Mouse (Mus musculus) gastrocnemius, postnatal 14 days (tissue): Measurements from ENCODE around the gene Nudt7. TPM values are rescaled to one million over a fixed set of nuclear protein-coding genes. Genes with fewer than 3 reads are reported as not detected.

Source experiments
- DNase-seq: peaks from one replicate; pipeline ENCODE4 v3.0.0; 2021; ENCODE audit warnings: mixed read lengths
- intact Hi-C: fragments of 180-260 bp; cut with DNase I; formaldehyde crosslinking; loops from one replicate; pipeline ENCODE4 v1.15.1; 2025; ENCODE audit warnings: low total_unique reads
- total RNA-seq, 2 experiments: library from RNA; stranded (reverse); gene quantifications; 2 replicates each; pipeline ENCODE4 v1.2.3; 2021

Gene Nudt7
- total RNA-seq, 2 experiments from 2014 or later, result 25.2 to 27.2 TPM

- intact Hi-C loops, result no loop called here
- DNase-seq, result no peak
Measured at GRCm38 (mm10) chr8:114137181-114137580, 3.8 kb downstream of the Nudt7 start.

- DNase-seq, result no peak
- intact Hi-C loops, result no loop called here
Measured at GRCm38 (mm10) chr8:114140437-114140836, 7.1 kb downstream of the Nudt7 start.

- DNase-seq, result no peak
- intact Hi-C loops, result no loop called here
Measured at GRCm38 (mm10) chr8:114142199-114142598, 8.8 kb downstream of the Nudt7 start.

- intact Hi-C loops, result no loop called here
- DNase-seq, result peak; percentile 24
Measured at GRCm38 (mm10) chr8:114143645-114144290, 10.4 kb downstream of the Nudt7 start.

GRCm38 (mm10) chr8:114153311-114154045 lies 20.1 kb downstream of the Nudt7 start:
- DNase-seq, result no peak
- intact Hi-C loops, result no loop called here

GRCm38 (mm10) chr8:114158586-114158985 lies 25.2 kb downstream of the Nudt7 start:
- no peak for DNase-seq
- intact Hi-C loops, result no loop called here

GRCm38 (mm10) chr8:114159666-114160065 lies 26.3 kb downstream of the Nudt7 start:
- intact Hi-C loops, result no loop called here

GRCm38 (mm10) chr8:114163871-114164270 lies 30.5 kb downstream of the Nudt7 start:
- DNase-seq, result no peak
- intact Hi-C loops, result no loop called here

More at GRCm38 (mm10) chr8:114159666-114160065, 26.3 kb downstream of the Nudt7 start:
- no peak for DNase-seq

- intact Hi-C loops, result no loop called here
- no peak for DNase-seq
Measured at GRCm38 (mm10) chr8:114164444-114165096, 31.2 kb downstream of the Nudt7 start.

GRCm38 (mm10) chr8:114165741-114166140 lies 32.4 kb downstream of the Nudt7 start:
- DNase-seq, result no peak
- intact Hi-C loops, result no loop called here

GRCm38 (mm10) chr8:114176721-114177120 lies 43.4 kb downstream of the Nudt7 start:
- intact Hi-C loops, result no loop called here
- no peak for DNase-seq

GRCm38 (mm10) chr8:114193334-114193733 lies 60.0 kb downstream of the Nudt7 start:
- DNase-seq, result no peak
- intact Hi-C loops, result no loop called here

- intact Hi-C loops, result no loop called here
Measured at GRCm38 (mm10) chr8:114198990-114199389, 65.6 kb downstream of the Nudt7 start.

More at GRCm38 (mm10) chr8:114198990-114199389, 65.6 kb downstream of the Nudt7 start:
- no peak for DNase-seq

Other genes with a start within 250 kb of the Nudt7 start
- gene Vat1l, start 72.1 kb downstream of the Nudt7 start, total RNA-seq, result 1 to 10 TPM in 1 of 2 experiments, under 1 TPM in 1; 0.66 to 6.0 TPM